Mouse (Mus musculus) limb, embryonic 12.5 days (tissue): ENCODE results near the gene Crlf1. TPM values are rescaled to one million over a fixed set of nuclear protein-coding genes. Genes with fewer than 3 reads are reported as not detected.

Source experiments
- ATAC-seq: fragments of 200-750 bp; cut with Nextera tagmentation; 2 replicates; pipeline ENCODE4 v1.8.0; 2017; ENCODE audit warnings: low read depth, moderate TSS enrichment; ENCODE audit not compliant: insufficient number of reproducible peaks, insufficient read depth, low FRiP score, low TSS enrichment
- H3K27ac ChIP-seq: fragments of 300-500 bp; sonication (generic); 2 replicates; pipeline ENCODE4 v1.5.1; 2016; ENCODE audit warnings: mild to moderate bottlenecking, moderate library complexity
- H3K27me3 ChIP-seq: fragments of 300-500 bp; sonication (generic); 2 replicates; pipeline ENCODE4 v1.6.1; 2016; ENCODE audit warnings: mild to moderate bottlenecking, moderate library complexity
- H3K36me3 ChIP-seq: fragments of 300-500 bp; sonication (generic); 2 replicates; pipeline ENCODE4 v1.6.1; 2016; ENCODE audit warnings: mild to moderate bottlenecking, moderate library complexity
- H3K4me1 ChIP-seq: fragments of 300-500 bp; sonication (generic); replicated peaks from 2 replicates; pipeline ENCODE4 v1.6.1; 2016
- H3K4me2 ChIP-seq: fragments of 300-500 bp; sonication (generic); 2 replicates; pipeline ENCODE4 v1.6.1; 2016; ENCODE audit warnings: mild to moderate bottlenecking, moderate library complexity
- H3K4me3 ChIP-seq: fragments of 300-500 bp; sonication (generic); replicated peaks from 2 replicates; pipeline ENCODE4 v1.5.1; 2016; ENCODE audit warnings: mild to moderate bottlenecking
- H3K9ac ChIP-seq: fragments of 300-500 bp; sonication (generic); replicated peaks from 2 replicates; pipeline ENCODE4 v1.6.1; 2016; ENCODE audit warnings: mild to moderate bottlenecking, moderate library complexity
- H3K9me3 ChIP-seq: fragments of 300-500 bp; sonication (generic); 2 replicates; pipeline ENCODE4 v1.6.1; 2016; ENCODE audit warnings: mild to moderate bottlenecking, moderate library complexity
- WGBS: fragments of 180-500 bp; shearing (Covaris S2); methylation state at CpG from one replicate; pipeline ENCODE4 v1.1.7; 2016; 5-methylcytosine and 5-hydroxymethylcytosine counted together
- polyA plus RNA-seq: library from polyadenylated mRNA; unstranded; fragments of >200 nt; fragmentation: Nextera tagmentation; extraction: Ambion mirVana; gene quantifications from 2 replicates; pipeline ENCODE4 v1.2.1, GENCODE M21; 2016

The Crlf1 gene
- polyA plus RNA-seq, 1 experiment from 2014 or later: 82.4 TPM

GRCm38 (mm10) chr8:70460199-70460598 lies 32.8 kb upstream of the Crlf1 start:
- Histone ChIP-seq H3K4me3 (no peak overlapping the region), H3K27me3 (no peaks in the 10 kb centered on the region), H3K27ac (no peak overlapping the region), H3K36me3 (peaks cover 7% of the 10 kb centered on the region), H3K4me1 (peaks cover 22% of the 10 kb centered on the region), H3K9me3 (peaks cover 9% of the 10 kb centered on the region; the same call in 1 of the 2 replicates), H3K4me2 (no peak overlapping the region), H3K9ac (no peak overlapping the region)
- no peak for ATAC-seq
- 89% methylated on average over 5 of the region's 5 CpGs for WGBS

GRCm38 (mm10) chr8:70460606-70461005 lies 32.4 kb upstream of the Crlf1 start:
- Histone ChIP-seq H3K4me2 (no peak overlapping the region), H3K9ac (no peak overlapping the region), H3K9me3 (peaks cover 9% of the 10 kb centered on the region; the same call in 1 of the 2 replicates), H3K27ac (no peak overlapping the region), H3K27me3 (no peaks in the 10 kb centered on the region), H3K36me3 (peaks cover 9% of the 10 kb centered on the region), H3K4me3 (no peak overlapping the region), H3K4me1 (peaks cover 22% of the 10 kb centered on the region)
- 79% methylated on average over 9 of the region's 9 CpGs for WGBS
- no peak for ATAC-seq

DNA sequence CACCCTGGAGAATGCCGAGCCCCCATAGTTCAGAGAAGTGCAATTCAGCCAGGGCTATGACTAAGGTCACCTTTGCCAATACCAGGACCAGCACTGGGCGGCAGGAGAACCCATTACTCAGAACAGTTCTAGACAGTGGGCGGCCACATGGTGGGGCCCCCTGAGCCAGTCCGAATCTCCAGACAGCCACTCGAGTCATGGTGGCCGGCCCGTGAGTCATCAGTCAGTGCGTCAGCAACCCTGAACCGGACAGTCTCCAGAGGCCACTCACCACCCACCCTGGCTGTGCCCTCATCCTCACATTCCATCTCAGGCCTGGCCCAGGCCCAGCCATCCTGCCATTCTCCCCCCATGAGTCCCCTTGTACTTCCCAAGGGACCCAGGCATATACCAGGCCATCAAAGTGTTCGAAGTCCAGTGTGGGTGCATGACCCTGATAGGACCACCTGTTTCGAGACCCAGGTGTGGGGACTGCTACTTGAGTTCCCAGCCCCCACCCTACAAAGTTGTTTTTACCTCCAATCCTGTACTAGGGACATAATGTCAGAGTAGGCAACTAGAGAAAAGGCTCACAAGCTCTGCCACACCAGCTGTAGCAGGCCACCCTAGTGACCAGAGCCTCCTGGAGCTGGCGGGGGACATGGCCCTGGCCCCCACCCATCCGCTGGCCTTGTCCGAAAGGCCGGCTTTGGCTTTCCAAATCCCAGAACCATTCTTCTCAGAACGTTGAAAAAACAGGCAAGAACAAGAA lies 31.0 kb upstream of the Crlf1 start:
- WGBS: 84% methylated on average over 16 of the region's 16 CpGs

DNA sequence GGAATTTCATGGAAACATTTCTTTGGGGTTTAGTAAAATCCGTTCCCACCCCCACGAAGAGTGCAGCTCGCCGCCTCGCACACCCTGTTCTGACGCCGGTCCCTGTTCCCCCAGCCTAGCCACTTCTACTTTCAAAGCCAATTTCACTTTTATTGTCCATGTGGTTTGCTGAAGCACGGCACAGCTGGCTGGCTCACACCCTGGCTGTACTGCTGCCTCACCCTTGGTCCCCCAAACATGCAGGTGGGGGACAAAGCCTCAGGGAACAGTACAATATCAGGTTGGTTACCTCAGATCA lies 30.5 kb upstream of the Crlf1 start:
- Histone ChIP-seq H3K27ac (peak overlapping the region; percentile 69), H3K4me3 (no peak overlapping the region), H3K9ac (no peak overlapping the region), H3K4me1 (peaks cover 30% of the 10 kb centered on the region), H3K27me3 (no peaks in the 10 kb centered on the region), H3K4me2 (no peak overlapping the region), H3K36me3 (peaks cover 17% of the 10 kb centered on the region), H3K9me3 (peaks cover 9% of the 10 kb centered on the region; the same call in 1 of the 2 replicates)
- WGBS: 60% methylated on average over 8 of the region's 8 CpGs
- ATAC-seq: no peak

More for the DNA sequence above, 31.0 kb upstream of the Crlf1 start:
- H3K4me1 ChIP-seq: peaks cover 25% of the 10 kb centered on the region
- H3K9me3 ChIP-seq: peaks cover 9% of the 10 kb centered on the region; the same call in 1 of the 2 replicates
- no peaks in the 10 kb centered on the region for H3K27me3 ChIP-seq
- peak overlapping the region; percentile 69 for H3K27ac ChIP-seq
- H3K4me3 ChIP-seq: no peak overlapping the region
- no peak overlapping the region for H3K4me2 ChIP-seq
- no peak for ATAC-seq
- peaks cover 17% of the 10 kb centered on the region for H3K36me3 ChIP-seq
- no peak overlapping the region for H3K9ac ChIP-seq

GRCm38 (mm10) chr8:70463306-70463705 lies 29.7 kb upstream of the Crlf1 start:
- Histone ChIP-seq H3K9ac (no peak overlapping the region), H3K27me3 (no peaks in the 10 kb centered on the region), H3K9me3 (peaks cover 9% of the 10 kb centered on the region; the same call in 1 of the 2 replicates), H3K4me3 (no peak overlapping the region), H3K4me2 (no peak overlapping the region), H3K27ac (0 out of 2 replicates have a peak overlapping the region, but pooled peaks have one; percentile 29), H3K36me3 (peaks cover 17% of the 10 kb centered on the region), H3K4me1 (peaks cover 33% of the 10 kb centered on the region)
- no peak for ATAC-seq
- 78% methylated on average over 4 of the region's 4 CpGs for WGBS

DNA sequence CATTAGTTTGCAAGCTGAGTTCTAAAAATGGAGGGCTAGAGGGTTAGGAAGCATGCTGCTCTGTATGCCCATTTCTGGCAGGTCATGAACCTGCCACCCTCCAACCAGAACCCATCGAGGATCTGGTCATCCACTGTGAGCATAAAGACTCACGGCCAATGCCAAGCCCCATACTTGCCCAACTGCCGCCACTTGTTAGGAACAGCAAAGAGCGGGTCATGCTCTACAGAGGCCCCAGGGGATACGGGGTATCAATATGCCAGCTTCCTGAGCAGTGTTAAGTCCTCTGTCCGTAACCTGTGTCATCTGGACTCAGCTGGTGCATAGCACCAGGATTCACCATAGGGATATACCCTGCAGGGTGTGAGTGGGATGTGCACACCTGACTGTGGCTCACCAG lies 28.8 kb upstream of the Crlf1 start:
- Histone ChIP-seq H3K27me3 (no peaks in the 10 kb centered on the region), H3K4me1 (peaks cover 37% of the 10 kb centered on the region), H3K4me3 (no peak overlapping the region), H3K36me3 (peaks cover 17% of the 10 kb centered on the region), H3K9me3 (peaks cover 9% of the 10 kb centered on the region; the same call in 1 of the 2 replicates), H3K27ac (no peak overlapping the region), H3K9ac (no peak overlapping the region), H3K4me2 (no peak overlapping the region)
- ATAC-seq: no peak
- WGBS: 91% methylated on average over 6 of the region's 6 CpGs

- no peak overlapping the region for H3K9ac ChIP-seq
- no peak overlapping the region for H3K27ac ChIP-seq
- peaks cover 45% of the 10 kb centered on the region for H3K4me1 ChIP-seq
- no peak for ATAC-seq
- peaks cover 10% of the 10 kb centered on the region for H3K36me3 ChIP-seq
- 96% methylated on average over 4 of the region's 4 CpGs for WGBS
- H3K4me3 ChIP-seq: no peak overlapping the region
- H3K9me3 ChIP-seq: no peaks in the 10 kb centered on the region
- no peaks in the 10 kb centered on the region for H3K27me3 ChIP-seq
- H3K4me2 ChIP-seq: no peak overlapping the region
Observed at GRCm38 (mm10) chr8:70465701-70466100, 27.3 kb upstream of the Crlf1 start.

- H3K36me3 ChIP-seq: peaks cover 10% of the 10 kb centered on the region
- 0 out of 2 replicates have a peak overlapping the region, but pooled peaks have one; percentile 12 for H3K9ac ChIP-seq
- no peaks in the 10 kb centered on the region for H3K27me3 ChIP-seq
- H3K4me2 ChIP-seq: no peak overlapping the region
- no peak for ATAC-seq
- 0 out of 2 replicates have a peak overlapping the region, but pooled peaks have one; percentile 50 for H3K27ac ChIP-seq
- H3K4me3 ChIP-seq: no peak overlapping the region
- WGBS: 87% methylated on average over 4 of the region's 4 CpGs
- no peaks in the 10 kb centered on the region for H3K9me3 ChIP-seq
- peaks cover 45% of the 10 kb centered on the region for H3K4me1 ChIP-seq
Observed at GRCm38 (mm10) chr8:70466305-70466704, 26.7 kb upstream of the Crlf1 start.

- Histone ChIP-seq H3K4me3 (no peak overlapping the region), H3K27ac (0 out of 2 replicates have a peak overlapping the region, but pooled peaks have one; percentile 50), H3K9ac (no peak overlapping the region), H3K27me3 (no peaks in the 10 kb centered on the region), H3K9me3 (no peaks in the 10 kb centered on the region), H3K4me1 (peaks cover 42% of the 10 kb centered on the region), H3K4me2 (no peak overlapping the region), H3K36me3 (peaks cover 10% of the 10 kb centered on the region)
- 61% methylated on average over 11 of the region's 11 CpGs for WGBS
- no peak for ATAC-seq
Observed at GRCm38 (mm10) chr8:70466771-70467170, 26.2 kb upstream of the Crlf1 start.

DNA sequence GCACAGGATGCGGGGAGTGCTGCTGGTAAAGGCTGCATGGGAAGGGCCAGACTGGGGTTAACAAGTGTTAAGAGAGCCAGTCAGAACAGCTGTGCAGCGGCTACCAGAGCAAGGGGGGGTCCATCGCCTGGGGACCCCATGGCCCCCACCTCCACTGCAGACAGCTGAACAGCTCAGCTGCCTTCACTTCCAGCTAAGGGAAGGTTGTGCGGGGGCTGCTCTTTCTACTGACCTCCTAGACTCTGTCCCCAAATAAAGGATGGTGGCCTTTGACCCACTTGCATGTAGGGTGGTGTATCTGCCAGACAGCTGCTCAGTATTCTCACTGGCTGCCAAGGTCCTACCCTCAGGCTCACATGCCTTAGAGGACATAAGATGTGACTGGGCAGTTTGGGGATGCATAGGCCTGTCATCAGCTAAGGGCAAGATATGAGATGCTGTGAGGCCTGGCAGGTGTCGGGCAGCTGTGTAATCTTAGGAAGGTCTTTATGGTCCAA lies 25.7 kb upstream of the Crlf1 start:
- no peak for ATAC-seq
- Histone ChIP-seq H3K27me3 (no peaks in the 10 kb centered on the region), H3K4me2 (no peak overlapping the region), H3K27ac (peak overlapping the region; percentile 20; the same call in 1 of the 2 replicates), H3K9me3 (no peaks in the 10 kb centered on the region), H3K36me3 (peaks cover 10% of the 10 kb centered on the region), H3K4me3 (no peak overlapping the region), H3K4me1 (peaks cover 37% of the 10 kb centered on the region), H3K9ac (no peak overlapping the region)
- 71% methylated on average over 5 of the region's 5 CpGs for WGBS

DNA sequence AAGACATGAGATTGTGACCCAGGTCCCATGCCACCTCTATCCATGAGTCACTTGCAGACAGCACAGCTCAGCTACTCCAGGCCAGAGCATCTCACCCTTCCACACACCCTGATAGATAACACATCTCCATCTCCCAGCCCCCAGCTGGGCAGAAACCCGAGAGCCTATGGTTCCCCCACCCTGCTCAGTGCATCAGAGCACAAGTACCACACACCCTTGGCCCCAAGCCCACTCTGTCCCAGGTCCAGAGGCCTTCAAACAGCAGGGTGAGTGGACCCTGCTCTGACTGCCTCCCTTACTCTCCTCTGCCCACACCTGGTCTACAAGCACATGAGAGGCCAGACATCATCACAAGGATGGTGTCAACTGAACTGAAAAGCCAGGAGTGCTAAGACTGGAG lies 25.1 kb upstream of the Crlf1 start:
- Histone ChIP-seq H3K4me1 (peaks cover 31% of the 10 kb centered on the region), H3K9ac (no peak overlapping the region), H3K27me3 (no peaks in the 10 kb centered on the region), H3K4me2 (no peak overlapping the region), H3K4me3 (no peak overlapping the region), H3K9me3 (no peaks in the 10 kb centered on the region), H3K27ac (no peak overlapping the region), H3K36me3 (peaks cover 10% of the 10 kb centered on the region)
- ATAC-seq: no peak
- 71% methylated on average over 1 of the region's 1 CpGs for WGBS
